Mouse (Mus musculus) heart, postnatal 25 days (tissue): Measurements from ENCODE around the gene Mcemp1. TPM values are rescaled to one million over a fixed set of nuclear protein-coding genes. Genes with fewer than 3 reads are reported as not detected.

ENCODE experiments used
- DNase-seq: peaks from one replicate; pipeline ENCODE4 v3.0.0; 2022; ENCODE audit warnings: low spot score
- intact Hi-C: fragments of 180-260 bp; cut with DNase I; formaldehyde crosslinking; loops from one replicate; pipeline ENCODE4 v1.15.1; 2025
- total RNA-seq, 2 experiments: library from RNA; stranded (reverse); gene quantifications; 2 replicates each; pipeline ENCODE4 v1.2.3; 2021

Mcemp1 gene
- total RNA-seq, 2 experiments from 2014 or later: 0.22 to 0.34 TPM

DNA sequence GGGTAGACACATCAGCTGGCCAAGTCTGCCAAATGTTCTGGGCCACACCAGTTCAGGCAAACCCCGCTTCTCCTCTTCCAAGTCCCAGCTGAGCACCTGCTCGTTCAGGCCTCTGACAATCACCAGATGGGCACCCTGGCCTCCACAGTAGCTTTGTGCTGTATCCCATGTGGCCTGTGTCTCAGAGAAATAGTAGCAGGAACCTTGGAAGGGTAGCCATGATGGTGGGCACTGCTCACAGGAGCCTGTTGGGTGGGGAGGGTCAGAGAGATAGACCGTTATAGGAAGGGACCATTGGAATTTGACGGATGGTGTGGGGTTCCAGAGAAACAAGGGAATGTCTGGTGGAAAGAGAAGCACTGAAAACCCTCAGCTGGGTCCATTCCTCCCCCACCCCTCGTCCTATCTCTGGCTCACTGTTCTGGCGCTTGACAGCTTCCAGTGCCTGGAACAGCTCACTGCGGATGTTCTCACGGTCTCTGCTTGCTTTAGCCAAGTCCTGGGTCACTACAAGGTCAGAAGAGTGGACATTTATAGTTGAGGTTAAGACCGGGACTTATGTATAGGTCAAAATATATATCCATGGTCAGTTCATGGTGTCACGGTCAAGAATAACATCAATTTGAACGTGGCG lies 51.9 kb downstream of the Mcemp1 start:
- DNase-seq: no peak
- intact Hi-C loops: loop anchor here (5.0 kb wide), 1 partner anchor 240 kb away; no protein-coding TSS in a partner anchor

DNA sequence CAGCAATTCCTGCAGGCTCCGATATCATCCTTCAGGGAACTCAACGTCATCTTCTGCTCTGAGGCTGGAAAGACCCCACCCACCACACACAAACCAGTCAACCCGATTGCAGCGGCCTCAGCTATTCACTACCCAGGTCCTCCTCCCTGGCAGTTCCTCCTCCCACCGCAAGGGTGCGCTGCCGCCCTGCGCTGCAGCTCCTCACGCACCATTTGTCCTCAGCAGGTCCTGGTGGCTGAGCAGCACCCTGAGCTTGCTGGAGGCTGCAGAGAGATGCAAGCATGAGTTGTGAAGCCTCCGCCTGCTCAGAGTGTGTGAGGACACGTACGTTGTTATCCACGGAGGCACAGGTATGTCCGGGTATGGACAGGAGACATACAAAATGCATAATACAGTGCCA lies 53.0 kb downstream of the Mcemp1 start:
- peak; percentile 32 for DNase-seq
- intact Hi-C loops: loop anchor here (5.0 kb wide), 1 partner anchor 239 kb away; no protein-coding TSS in a partner anchor

Other genes with a start within 250 kb of the Mcemp1 start
- gene Pex11g, start 198.1 kb upstream of the Mcemp1 start, total RNA-seq: 1 to 10 TPM; 3.2 to 3.4 TPM
- not detected for gene Tex45, start 194.9 kb upstream of the Mcemp1 start, total RNA-seq
- gene Zfp358, start 172.6 kb upstream of the Mcemp1 start, total RNA-seq: 10 to 100 TPM; 27.2 to 28.6 TPM
- gene Mcoln1, start 165.3 kb upstream of the Mcemp1 start, total RNA-seq: 10 to 100 TPM; 18.5 to 22.0 TPM
- 10 to 100 TPM; 10.6 to 11.9 TPM for gene Pnpla6, start 150.4 kb upstream of the Mcemp1 start, total RNA-seq
- under 1 TPM in 1 of 2 experiments, not detected in 1; 0.25 TPM for gene C330021F23Rik, start 97.8 kb upstream of the Mcemp1 start, total RNA-seq
- under 1 TPM; 0.47 to 0.67 TPM for gene Camsap3, start 78.5 kb upstream of the Mcemp1 start, total RNA-seq
- 10 to 100 TPM; 14.5 to 14.9 TPM for gene Xab2, start 44.4 kb upstream of the Mcemp1 start, total RNA-seq
- gene Pet100, start 44.2 kb upstream of the Mcemp1 start, total RNA-seq: 10 to 100 TPM; 70.6 to 80.3 TPM
- not detected for gene Pcp2, start 40.2 kb upstream of the Mcemp1 start, total RNA-seq
- gene Stxbp2, start 34.8 kb upstream of the Mcemp1 start, total RNA-seq: 1 to 10 TPM; 4.5 to 4.8 TPM
- 1 to 10 TPM in 1 of 2 experiments, under 1 TPM in 1; 0.70 to 3.7 TPM for gene Retn, start 10.0 kb upstream of the Mcemp1 start, total RNA-seq
- gene Fcor, start 6.6 kb downstream of the Mcemp1 start, total RNA-seq: 1 to 10 TPM in 1 of 2 experiments, not detected in 1; 2.2 TPM
- gene Trappc5, start 10.5 kb downstream of the Mcemp1 start, total RNA-seq: 10 to 100 TPM; 19.1 to 19.3 TPM
- gene Fcer2a, start 28.4 kb downstream of the Mcemp1 start, total RNA-seq: under 1 TPM; 0.29 to 0.59 TPM
- under 1 TPM; 0.65 to 0.67 TPM for gene Clec4g, start 54.9 kb downstream of the Mcemp1 start, total RNA-seq
- gene Cd209a, start 83.2 kb downstream of the Mcemp1 start, total RNA-seq: under 1 TPM; 0.22 to 0.42 TPM
- gene Cd209e, start 188.6 kb downstream of the Mcemp1 start, total RNA-seq: not detected
- not detected for gene Cd209d, start 212.8 kb downstream of the Mcemp1 start, total RNA-seq